Mouse (Mus musculus) kidney, embryonic 15.5 days (tissue): ENCODE data around the gene Mrm2. TPM values are rescaled to one million over a fixed set of nuclear protein-coding genes. Genes with fewer than 3 reads are reported as not detected.
"Not testable (repeated sequence)": the region's sequence is repeated elsewhere in the genome, so short reads cannot be mapped to it uniquely, and the experiment has no call there.

ENCODE experiments used
- ATAC-seq: fragments of 200-750 bp; cut with Nextera tagmentation; replicated peaks from 2 replicates; pipeline ENCODE4 v1.8.0; 2017; ENCODE audit warnings: moderate TSS enrichment; ENCODE audit not compliant: low FRiP score
- H3K27ac ChIP-seq: fragments of 300-500 bp; sonication (generic); 2 replicates; pipeline ENCODE4 v1.5.1; 2015; ENCODE audit warnings: mild to moderate bottlenecking, inconsistent platforms
- H3K27me3 ChIP-seq: fragments of 300-500 bp; sonication (generic); 2 replicates; pipeline ENCODE4 v1.6.1; 2015; ENCODE audit warnings: inconsistent platforms
- H3K36me3 ChIP-seq: fragments of 300-500 bp; sonication (generic); 2 replicates; pipeline ENCODE4 v1.6.1; 2015; ENCODE audit warnings: inconsistent platforms
- H3K4me1 ChIP-seq: fragments of 300-500 bp; sonication (generic); 2 replicates; pipeline ENCODE4 v1.6.1; 2015; ENCODE audit warnings: inconsistent platforms
- H3K4me2 ChIP-seq: fragments of 300-500 bp; sonication (generic); 2 replicates; pipeline ENCODE4 v1.6.1; 2015; ENCODE audit warnings: moderate library complexity, mild to moderate bottlenecking, inconsistent platforms
- H3K4me3 ChIP-seq: fragments of 300-500 bp; sonication (generic); replicated peaks from 2 replicates; pipeline ENCODE4 v1.5.1; 2015; ENCODE audit warnings: mild to moderate bottlenecking, inconsistent platforms
- H3K9ac ChIP-seq: fragments of 300-500 bp; sonication (generic); 2 replicates; pipeline ENCODE4 v1.6.1; 2015; ENCODE audit warnings: mild to moderate bottlenecking, inconsistent platforms
- H3K9me3 ChIP-seq: fragments of 300-500 bp; sonication (generic); replicated peaks from 2 replicates; pipeline ENCODE4 v1.6.1; 2016; ENCODE audit warnings: inconsistent platforms
- WGBS: fragments of 180-500 bp; shearing (Covaris S2); methylation state at CpG from one replicate; pipeline ENCODE4 v1.1.7; 2015; ENCODE audit warnings: mixed read lengths; 5-methylcytosine and 5-hydroxymethylcytosine counted together
- polyA plus RNA-seq: library from polyadenylated mRNA; unstranded; fragments of >200 nt; fragmentation: Nextera tagmentation; extraction: Ambion mirVana; gene quantifications from 2 replicates; pipeline ENCODE4 v1.2.1, GENCODE M21; 2015

Mrm2 gene
- polyA plus RNA-seq, 1 experiment from 2014 or later = 21.0 TPM

DNA sequence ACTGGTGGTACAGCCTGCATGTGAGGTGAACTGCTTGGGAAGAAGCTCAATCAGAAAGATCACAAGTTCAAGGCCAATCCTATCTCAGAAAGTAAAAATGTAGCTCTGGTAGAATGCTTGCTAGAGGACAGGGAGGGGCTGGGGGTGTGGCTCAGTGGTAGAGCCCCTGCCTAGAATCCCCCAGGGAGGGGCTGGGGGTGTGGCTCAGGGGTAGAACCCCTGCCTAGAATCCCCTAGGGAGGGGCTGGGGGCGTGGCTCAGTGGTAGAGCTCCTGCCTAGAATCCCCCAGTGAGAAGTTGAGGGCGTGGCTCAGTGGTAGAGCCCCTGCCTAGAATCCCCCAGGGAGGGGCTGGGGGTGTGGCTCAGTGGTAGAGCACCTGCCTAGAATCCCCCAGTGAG is 36.4 kb upstream of the Mrm2 start:
- H3K4me3 ChIP-seq, H3K9ac ChIP-seq, H3K27me3 ChIP-seq, ATAC-seq, H3K36me3 ChIP-seq, H3K9me3 ChIP-seq, H3K27ac ChIP-seq, H3K4me2 ChIP-seq: not testable (repeated sequence)
- H3K4me1 ChIP-seq = peaks cover 17% of the 10 kb centered on the region
- 95% methylated on average over 2 of the region's 2 CpGs for WGBS

GRCm38 (mm10) chr5:140364415-140364814 is 32.7 kb upstream of the Mrm2 start:
- Histone ChIP-seq H3K9ac (no peak overlapping the region), H3K4me1 (peaks cover 3% of the 10 kb centered on the region; the same call in 1 of the 2 replicates), H3K4me3 (no peak overlapping the region), H3K4me2 (no peak overlapping the region), H3K9me3 (no peaks in the 10 kb centered on the region), H3K27me3 (no peaks in the 10 kb centered on the region), H3K27ac (no peak overlapping the region; the same call in 1 of the 2 replicates), H3K36me3 (peaks cover 7% of the 10 kb centered on the region)
- ATAC-seq = no peak
- 79% methylated on average over 5 of the region's 5 CpGs for WGBS

DNA sequence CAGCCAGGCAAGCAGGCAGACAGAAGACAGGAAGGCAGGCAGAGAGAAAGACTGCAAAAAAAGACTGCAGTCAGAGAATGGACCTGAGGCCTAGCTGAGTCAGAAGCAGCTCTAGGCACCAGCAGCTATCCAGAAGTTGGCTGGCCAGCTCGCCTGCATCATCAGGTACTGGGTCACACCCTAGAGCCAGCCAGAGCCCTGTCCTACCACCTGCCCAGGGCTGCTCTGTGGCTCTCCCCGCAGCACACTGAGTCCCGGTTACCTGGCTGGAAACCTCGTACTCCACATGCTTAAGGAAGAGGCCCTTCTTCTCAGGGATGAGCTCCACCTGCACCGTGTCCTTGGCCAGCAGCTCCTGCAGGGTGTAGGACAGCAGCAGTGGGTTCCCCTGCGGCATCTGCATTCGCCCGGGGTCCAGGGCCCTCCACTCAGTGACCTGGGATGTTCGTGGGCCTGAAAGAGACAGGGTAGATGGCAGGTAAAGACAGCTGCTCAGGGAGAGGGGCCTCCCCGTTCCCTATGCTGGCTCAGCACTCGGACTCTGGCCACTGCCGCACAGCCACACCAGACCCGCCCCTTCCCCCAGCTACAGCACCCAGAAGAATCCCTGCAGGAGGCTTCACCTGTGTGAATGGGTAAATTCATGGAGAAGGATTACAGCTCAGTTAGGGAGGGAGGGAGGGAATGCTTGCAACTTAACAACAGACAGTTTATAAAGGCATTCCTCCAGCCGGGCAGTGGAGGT is 28.4 kb upstream of the Mrm2 start:
- Histone ChIP-seq H3K36me3 (peaks cover 47% of the 10 kb centered on the region), H3K27me3 (no peaks in the 10 kb centered on the region), H3K4me1 (no peaks in the 10 kb centered on the region), H3K4me2 (0 out of 2 replicates have a peak overlapping the region, but pooled peaks have one; percentile 3), H3K9ac (no peak overlapping the region), H3K27ac (peak overlapping the region; percentile 41; the same call in 1 of the 2 replicates), H3K4me3 (no peak overlapping the region), H3K9me3 (no peaks in the 10 kb centered on the region)
- ATAC-seq = peak; percentile 76
- 73% methylated on average over 14 of the region's 14 CpGs for WGBS

- no peak overlapping the region for H3K9ac ChIP-seq
- H3K4me2 ChIP-seq = no peak overlapping the region
- no peaks in the 10 kb centered on the region for H3K9me3 ChIP-seq
- no peaks in the 10 kb centered on the region for H3K4me1 ChIP-seq
- peaks cover 72% of the 10 kb centered on the region for H3K36me3 ChIP-seq
- WGBS = 76% methylated on average over 3 of the region's 3 CpGs
- no peak for ATAC-seq
- no peak overlapping the region for H3K4me3 ChIP-seq
- H3K27ac ChIP-seq = no peak overlapping the region
- no peaks in the 10 kb centered on the region for H3K27me3 ChIP-seq
These were observed 25.8 kb upstream of the Mrm2 start for GRCm38 (mm10) chr5:140357466-140357865.

GRCm38 (mm10) chr5:140355934-140356333 is 24.2 kb upstream of the Mrm2 start:
- Histone ChIP-seq H3K4me3 (no peak overlapping the region), H3K9me3 (no peaks in the 10 kb centered on the region), H3K27me3 (no peaks in the 10 kb centered on the region), H3K27ac (no peak overlapping the region), H3K4me1 (no peaks in the 10 kb centered on the region), H3K4me2 (no peak overlapping the region), H3K36me3 (peaks cover 85% of the 10 kb centered on the region), H3K9ac (no peak overlapping the region)
- no peak for ATAC-seq
- WGBS = 77% methylated on average over 11 of the region's 11 CpGs

DNA sequence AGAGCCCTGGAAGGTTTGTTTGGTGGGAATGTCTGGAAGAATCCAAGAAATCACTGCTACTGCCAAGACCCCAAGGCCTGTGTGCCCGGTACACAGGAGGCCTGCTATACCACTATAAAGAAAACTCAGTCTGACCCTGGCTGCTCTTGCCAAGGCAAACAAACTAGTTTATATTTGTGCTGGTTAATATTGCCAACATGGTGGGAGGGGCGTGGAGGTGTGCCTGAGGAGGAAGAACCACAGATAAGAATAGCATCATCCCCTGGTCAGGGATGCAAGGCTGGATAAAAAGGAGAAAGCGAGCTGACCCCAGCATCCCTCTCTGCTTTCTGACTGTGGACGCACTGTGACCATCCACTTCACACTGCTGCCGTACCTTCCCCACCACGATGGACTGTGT is 20.7 kb upstream of the Mrm2 start:
- no peak overlapping the region for H3K4me2 ChIP-seq
- H3K27me3 ChIP-seq = no peaks in the 10 kb centered on the region
- no peak overlapping the region for H3K9ac ChIP-seq
- H3K27ac ChIP-seq = no peak overlapping the region
- H3K36me3 ChIP-seq = peaks cover 82% of the 10 kb centered on the region
- H3K9me3 ChIP-seq = no peaks in the 10 kb centered on the region
- 93% methylated on average over 6 of the region's 6 CpGs for WGBS
- no peak overlapping the region for H3K4me3 ChIP-seq
- H3K4me1 ChIP-seq = no peaks in the 10 kb centered on the region
- ATAC-seq = no peak

DNA sequence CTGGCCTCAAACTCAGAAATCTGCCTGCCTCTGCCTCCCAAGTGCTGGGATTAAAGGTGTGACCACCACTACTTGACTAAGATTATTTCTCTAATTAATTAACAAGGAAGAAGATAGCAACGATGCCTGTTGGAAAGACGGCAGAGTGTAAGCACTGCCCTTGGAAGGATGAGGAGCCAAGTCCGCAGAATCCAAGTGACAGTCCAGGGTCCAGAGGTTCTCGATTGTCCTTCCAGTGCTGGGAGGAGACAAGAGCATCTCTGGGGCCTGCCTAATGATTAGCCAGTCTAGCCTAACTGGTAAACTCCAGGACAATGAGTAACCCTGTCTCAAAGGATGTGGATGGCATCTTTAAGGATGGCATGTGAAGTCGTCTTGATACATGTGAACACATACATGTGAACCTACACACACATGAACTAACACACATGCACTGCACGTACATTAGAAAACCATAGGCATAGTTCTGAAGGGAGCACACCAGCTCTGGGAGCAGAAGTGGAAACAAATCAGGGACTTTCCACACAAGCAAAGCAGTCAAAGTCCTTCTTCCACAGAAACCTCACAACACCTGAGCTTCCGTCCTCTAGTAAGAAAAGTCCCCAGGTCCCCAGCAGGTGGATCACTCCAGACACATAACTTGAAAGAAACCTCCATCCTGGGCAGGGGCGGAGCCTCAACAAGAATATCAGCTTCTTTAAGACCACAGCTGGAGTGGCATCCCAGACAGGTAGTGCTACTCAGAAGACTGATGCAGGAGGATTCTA is 19.2 kb upstream of the Mrm2 start:
- H3K9me3 ChIP-seq = no peaks in the 10 kb centered on the region
- H3K36me3 ChIP-seq = peaks cover 80% of the 10 kb centered on the region
- 91% methylated on average over 8 of the region's 8 CpGs for WGBS
- H3K27me3 ChIP-seq = no peaks in the 10 kb centered on the region
- H3K4me3 ChIP-seq = no peak overlapping the region
- H3K4me1 ChIP-seq = no peaks in the 10 kb centered on the region
- no peak for ATAC-seq
- no peak overlapping the region for H3K27ac ChIP-seq
- no peak overlapping the region for H3K9ac ChIP-seq
- H3K4me2 ChIP-seq = no peak overlapping the region

- no peaks in the 10 kb centered on the region for H3K4me1 ChIP-seq
- H3K27me3 ChIP-seq = no peaks in the 10 kb centered on the region
- H3K4me3 ChIP-seq = no peak overlapping the region
- no peak overlapping the region for H3K4me2 ChIP-seq
- 92% methylated on average over 9 of the region's 9 CpGs for WGBS
- H3K9me3 ChIP-seq = no peaks in the 10 kb centered on the region
- ATAC-seq = no peak
- H3K36me3 ChIP-seq = peaks cover 78% of the 10 kb centered on the region
- H3K27ac ChIP-seq = no peak overlapping the region
- H3K9ac ChIP-seq = no peak overlapping the region
These were observed 18.2 kb upstream of the Mrm2 start for GRCm38 (mm10) chr5:140349882-140350281.

DNA sequence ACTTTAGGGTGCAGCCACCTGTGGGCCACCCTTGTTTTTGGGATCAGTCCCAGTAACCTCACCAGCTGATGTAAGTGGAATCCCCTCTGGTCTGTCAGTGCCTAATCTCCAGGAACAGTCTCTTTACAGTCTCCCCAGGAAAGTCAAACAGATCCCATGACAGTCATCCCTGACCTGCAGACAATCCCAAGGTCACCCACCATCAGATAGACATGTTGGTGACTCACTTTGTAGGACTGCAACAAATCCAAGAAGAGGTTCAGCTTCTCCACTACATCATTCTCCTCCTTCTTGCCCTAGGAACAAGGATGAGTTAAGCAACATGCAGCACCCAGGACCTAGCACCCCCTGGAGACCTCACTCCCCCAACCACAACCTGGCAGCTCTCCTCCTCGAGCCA is 14.4 kb upstream of the Mrm2 start:
- no peaks in the 10 kb centered on the region for H3K9me3 ChIP-seq
- WGBS = 71% methylated on average over 1 of the region's 1 CpGs
- H3K4me3 ChIP-seq = no peak overlapping the region
- ATAC-seq = no peak
- H3K9ac ChIP-seq = no peak overlapping the region
- H3K4me1 ChIP-seq = no peaks in the 10 kb centered on the region
- no peaks in the 10 kb centered on the region for H3K27me3 ChIP-seq
- H3K27ac ChIP-seq = no peak overlapping the region
- H3K36me3 ChIP-seq = peaks cover 67% of the 10 kb centered on the region
- no peak overlapping the region for H3K4me2 ChIP-seq

- H3K9ac ChIP-seq = no peak overlapping the region
- H3K4me2 ChIP-seq = no peak overlapping the region
- no peak overlapping the region for H3K27ac ChIP-seq
- no peaks in the 10 kb centered on the region for H3K27me3 ChIP-seq
- H3K4me3 ChIP-seq = no peak overlapping the region
- 86% methylated on average over 4 of the region's 4 CpGs for WGBS
- H3K9me3 ChIP-seq = no peaks in the 10 kb centered on the region
- H3K36me3 ChIP-seq = peaks cover 68% of the 10 kb centered on the region
- H3K4me1 ChIP-seq = no peaks in the 10 kb centered on the region
- no peak for ATAC-seq
These were observed 13.5 kb upstream of the Mrm2 start for GRCm38 (mm10) chr5:140345244-140345643.

GRCm38 (mm10) chr5:140342880-140343279 is 11.2 kb upstream of the Mrm2 start:
- ATAC-seq = no peak
- Histone ChIP-seq H3K4me1 (no peaks in the 10 kb centered on the region), H3K4me3 (no peak overlapping the region), H3K9me3 (no peaks in the 10 kb centered on the region), H3K4me2 (no peak overlapping the region), H3K27me3 (no peaks in the 10 kb centered on the region), H3K9ac (no peak overlapping the region), H3K36me3 (peaks cover 80% of the 10 kb centered on the region), H3K27ac (no peak overlapping the region)
- WGBS = 81% methylated on average over 4 of the region's 4 CpGs

GRCm38 (mm10) chr5:140339836-140340235 is 8.1 kb upstream of the Mrm2 start:
- Histone ChIP-seq H3K4me3 (no peak overlapping the region), H3K27me3 (no peaks in the 10 kb centered on the region)
- WGBS = 80% methylated on average over 3 of the region's 3 CpGs

More at GRCm38 (mm10) chr5:140339836-140340235, 8.1 kb upstream of the Mrm2 start:
- Histone ChIP-seq H3K9ac (no peak overlapping the region), H3K9me3 (no peaks in the 10 kb centered on the region), H3K27ac (no peak overlapping the region), H3K36me3 (peaks cover 67% of the 10 kb centered on the region), H3K4me2 (no peak overlapping the region), H3K4me1 (no peaks in the 10 kb centered on the region)
- no peak for ATAC-seq
